In the genomic region with DNA sequence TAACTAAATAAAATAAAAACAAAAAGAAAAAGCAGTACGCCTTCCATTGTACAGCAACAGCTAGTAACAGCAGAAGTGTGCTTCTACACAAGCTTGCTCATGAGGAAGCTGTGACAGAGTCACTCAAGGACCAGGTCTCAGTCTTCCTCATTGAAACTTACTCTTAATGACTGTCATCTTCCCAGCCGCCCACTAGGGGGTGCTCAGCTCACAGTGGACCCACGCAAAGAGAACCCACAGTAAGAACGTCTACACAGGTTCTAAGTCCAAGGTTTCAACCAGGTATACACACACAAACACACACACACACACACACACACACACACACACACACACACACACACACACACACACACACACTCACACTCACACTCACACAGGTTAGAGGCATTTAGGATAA, we compare ENCODE assay signal across 8 mouse cellular contexts.
A peak's percentile ranks its signal among the peaks of the same experiment; 100 is the strongest.
DNase-seq lines count a peak whose midpoint lies in the region; ATAC-seq and TF ChIP-seq lines count a peak whose summit lies in the region.

No protein-coding gene starts in this region.

- no peak for TF ChIP-seq EP300 in liver, postnatal 0 days (IDR thresholded peaks at IDR 0.05; ENCODE audit: low read depth)

- peaks cover 9% of the 10 kb centered on the region for H3K36me3 ChIP-seq in liver, postnatal 0 days (replicated peaks; ENCODE audit: insufficient read depth, low read length)

- DNase-seq in 416B (ENCODE audit: low read depth) = peak; percentile 67
- DNase-seq in ZHBTc4 (ENCODE audit: low read depth, low spot score) = peak; percentile 78
- peak; percentile 33 to 57 for DNase-seq in gastrocnemius, postnatal 4 days (ENCODE audit: low spot score in 2 of 2)
- DNase-seq in kidney, postnatal 36 days = peak; percentile 68 to 88
- DNase-seq in liver, postnatal 0 days = peak; percentile 77
- peak; percentile 68 for DNase-seq in ovary, postnatal 36 days (ENCODE audit: low spot score)
- peak; percentile 73 for DNase-seq in thymus, postnatal 14 days

- H3K4me3 ChIP-seq in cortical plate, adult 2 months (ENCODE audit: insufficient read depth, low read length) = no peak overlapping the region
- H3K4me3 ChIP-seq in liver, postnatal 0 days (ENCODE audit: low read depth, low read length) = no peak overlapping the region

- ATAC-seq in liver, postnatal 0 days = peak; percentile 68

- no peaks in the 10 kb centered on the region for H3K9me3 ChIP-seq in liver, postnatal 0 days (ENCODE audit: low read length)

- WGBS in liver, postnatal 0 days (ENCODE audit: insufficient replicate concordance) = 17% methylated on average over 4 of the region's 4 CpGs

- H3K9ac ChIP-seq in liver, postnatal 0 days (replicated peaks) = no peak overlapping the region

- H3K27me3 ChIP-seq in liver, postnatal 0 days (ENCODE audit: insufficient read depth, low read length) = no peaks in the 10 kb centered on the region

- peak; percentile 89 for TF ChIP-seq CTCF in cortical plate, adult 2 months (IDR thresholded peaks at IDR 0.05; ENCODE audit: extremely low read depth, insufficient read depth, low read length)
- TF ChIP-seq CTCF in liver, postnatal 0 days (IDR thresholded peaks at IDR 0.05; ENCODE audit: low read depth) = peak; percentile 89

- no peak for TF ChIP-seq POLR2A in cortical plate, adult 2 months (IDR thresholded peaks at IDR 0.05; ENCODE audit: extremely low read depth, insufficient read depth, low read length)

- H3K4me1 ChIP-seq in cortical plate, adult 2 months (ENCODE audit: control insufficient read depth, insufficient read depth, low read length) = no peaks in the 10 kb centered on the region
- no peaks in the 10 kb centered on the region for H3K4me1 ChIP-seq in liver, postnatal 0 days (ENCODE audit: insufficient read depth)

- no peak overlapping the region for H3K4me2 ChIP-seq in liver, postnatal 0 days (ENCODE audit: low read depth, low read length)

- H3K27ac ChIP-seq in cortical plate, adult 2 months (ENCODE audit: insufficient read depth, low read length) = no peak overlapping the region
- H3K27ac ChIP-seq in liver, postnatal 0 days (ENCODE audit: low read depth) = no peak overlapping the region
